Mouse (Mus musculus): ENCODE data around the gene Mmp9.

DNA sequence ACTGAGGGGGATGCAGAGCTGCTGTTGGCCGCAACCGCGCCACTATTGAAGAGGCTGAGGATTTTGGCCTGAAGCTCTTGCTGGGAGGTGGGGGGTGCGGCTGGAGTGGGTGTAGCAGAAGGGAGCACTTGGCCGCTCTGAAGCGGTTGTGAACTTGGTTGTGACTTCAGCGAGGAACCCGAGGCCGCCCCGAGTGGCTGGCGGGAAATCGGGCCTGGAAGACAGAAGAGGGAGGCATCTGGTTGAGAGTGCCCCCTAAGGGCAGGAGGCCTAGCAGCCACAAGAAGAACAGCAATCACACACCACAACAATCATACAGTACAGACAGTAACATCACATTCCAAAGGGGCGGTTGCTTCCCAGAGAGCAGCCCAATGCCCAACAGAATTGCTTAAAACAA, 61.4 kb downstream of the Mmp9 start:
- peak; percentile 19; the same call in 1 of the 2 replicates for TF ChIP-seq CTCF (conservative IDR thresholded peaks at IDR 0.05; ENCODE audit: low read length)
- no peak for TF ChIP-seq NANOG (IDR thresholded peaks at IDR 0.05; ENCODE audit: borderline replicate concordance, low read length)
- no peak for TF ChIP-seq POU5F1 (IDR thresholded peaks at IDR 0.05; ENCODE audit: borderline replicate concordance, low read length)

Data from E14TG2a.4 (cell line).